Mouse (Mus musculus): Measurements from ENCODE around the gene Lin28b.

- TF ChIP-seq CTCF (IDR thresholded peaks at IDR 0.05; ENCODE audit: extremely low read depth, insufficient read length, insufficient replicate concordance, low read depth, low read length) = no peak
- no peak for TF ChIP-seq POLR2A (IDR thresholded peaks at IDR 0.05; ENCODE audit: low read depth, low read length)
Observed at GRCm38 (mm10) chr10:45446625-45447024, 39.6 kb downstream of the Lin28b start.
